Mouse (Mus musculus): ENCODE data around the gene Matn1. TPM values are rescaled to one million over a fixed set of nuclear protein-coding genes. Genes with fewer than 3 reads are reported as not detected.

The Matn1 gene
- polyA plus RNA-seq, 1 experiment: not detected

DNA sequence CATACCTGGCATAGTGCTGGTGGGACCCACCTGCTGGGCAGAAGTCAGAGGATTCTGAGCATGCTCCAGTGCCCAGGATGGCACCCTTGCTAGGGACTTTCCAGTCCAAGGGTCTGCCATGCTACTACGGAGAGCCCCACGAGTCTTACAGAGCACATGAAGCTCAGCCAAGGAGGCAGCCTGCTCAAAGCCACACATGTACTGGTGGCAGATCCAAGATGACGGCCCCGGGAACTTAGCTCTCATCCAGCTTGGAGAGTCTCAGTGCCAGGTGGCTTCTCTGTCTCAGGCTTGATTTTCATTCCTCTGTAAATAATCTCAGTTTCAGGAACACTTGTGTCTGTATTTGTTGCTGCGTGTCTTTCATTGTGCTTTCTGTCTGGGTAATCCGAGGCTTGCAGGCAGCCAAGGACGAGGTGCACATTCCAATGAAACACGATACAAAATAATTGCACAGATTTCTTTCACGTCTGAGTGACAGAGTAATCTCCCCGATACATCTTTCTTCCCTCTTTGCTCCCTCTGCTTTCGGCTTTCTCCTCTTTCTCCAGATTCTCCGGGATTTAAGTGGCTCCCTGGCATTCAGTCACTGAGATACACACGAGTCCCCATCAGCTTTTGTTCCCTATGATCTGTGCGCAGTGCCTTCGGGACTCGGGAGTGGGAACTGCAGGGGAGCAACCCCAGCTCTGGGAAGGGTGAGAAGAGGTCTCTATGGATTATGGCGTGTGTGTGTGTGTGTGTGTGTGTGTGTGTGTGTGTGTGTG, 40.4 kb downstream of the Matn1 start:
- no peak for DNase-seq (ENCODE audit: low spot score)

DNA sequence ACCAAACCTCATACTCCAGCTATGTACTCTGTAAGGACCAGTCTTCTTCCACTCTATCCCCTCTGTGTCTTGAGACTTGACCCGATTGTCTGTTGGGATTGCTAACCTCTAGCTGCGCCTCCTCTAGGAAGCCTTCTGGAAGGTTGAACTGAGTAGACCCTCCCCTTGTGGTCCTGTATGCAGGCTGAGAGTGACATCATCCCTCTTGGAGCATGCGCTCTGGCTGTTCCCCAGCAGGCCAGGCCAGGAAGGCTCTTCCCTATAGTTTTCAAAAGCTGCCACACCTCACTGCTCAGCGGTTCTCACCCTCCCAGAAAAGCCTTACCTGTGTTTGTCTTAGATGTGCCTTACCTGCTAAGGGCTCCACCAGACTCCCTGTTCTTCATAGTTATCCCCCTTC, 42.9 kb downstream of the Matn1 start:
- DNase-seq (ENCODE audit: low spot score): no peak

DNA sequence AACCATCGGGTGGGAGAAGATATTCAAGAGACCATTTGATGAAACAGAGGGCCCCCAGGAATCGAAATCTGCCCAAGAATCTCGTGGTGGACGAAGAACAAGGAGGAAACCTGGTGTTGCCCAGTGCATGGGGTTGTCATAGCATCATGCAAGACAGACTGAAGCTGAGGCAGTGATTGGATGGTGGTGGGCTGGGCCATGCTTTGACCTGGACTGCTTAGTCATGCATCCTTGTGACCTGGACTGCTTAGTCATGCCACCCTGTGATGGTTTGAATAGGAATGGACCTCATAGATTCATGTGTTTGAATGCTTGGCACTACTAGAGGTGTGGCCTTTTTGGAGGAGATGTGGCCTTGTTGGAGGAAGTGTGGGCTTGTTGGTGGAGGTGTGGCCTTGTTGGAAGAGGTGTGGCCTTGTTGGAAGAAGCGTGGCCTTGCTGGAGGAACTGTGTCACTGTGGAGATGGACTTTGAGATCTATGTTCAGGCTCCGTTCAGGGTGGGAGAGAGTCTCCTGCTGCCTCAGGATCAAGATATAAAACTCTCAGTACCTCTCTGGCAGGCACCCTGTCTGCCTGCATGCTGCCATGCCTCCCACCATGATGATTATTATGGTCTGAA, 44.1 kb downstream of the Matn1 start:
- no peak for DNase-seq (ENCODE audit: low spot score)

DNA sequence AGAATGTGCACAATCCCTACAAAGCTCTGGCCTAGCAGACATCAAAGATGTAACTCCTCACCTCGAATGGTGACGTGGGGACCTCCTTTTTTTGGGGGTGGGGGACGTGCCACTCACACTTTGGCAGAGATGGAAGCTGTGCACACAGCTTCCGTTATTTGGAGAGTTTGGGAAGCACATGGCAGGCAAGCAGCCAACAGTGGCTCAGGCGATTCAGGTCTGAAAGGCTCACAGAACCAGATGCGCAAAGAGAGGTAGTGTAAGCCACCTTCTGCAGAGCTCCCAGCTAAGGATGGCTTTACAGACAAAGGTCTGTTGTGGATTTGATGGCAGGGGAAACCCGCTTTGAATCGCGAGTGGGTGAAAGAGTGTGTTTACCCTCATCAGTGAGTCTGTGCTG, 45.0 kb downstream of the Matn1 start:
- DNase-seq (ENCODE audit: low spot score): no peak

DNA sequence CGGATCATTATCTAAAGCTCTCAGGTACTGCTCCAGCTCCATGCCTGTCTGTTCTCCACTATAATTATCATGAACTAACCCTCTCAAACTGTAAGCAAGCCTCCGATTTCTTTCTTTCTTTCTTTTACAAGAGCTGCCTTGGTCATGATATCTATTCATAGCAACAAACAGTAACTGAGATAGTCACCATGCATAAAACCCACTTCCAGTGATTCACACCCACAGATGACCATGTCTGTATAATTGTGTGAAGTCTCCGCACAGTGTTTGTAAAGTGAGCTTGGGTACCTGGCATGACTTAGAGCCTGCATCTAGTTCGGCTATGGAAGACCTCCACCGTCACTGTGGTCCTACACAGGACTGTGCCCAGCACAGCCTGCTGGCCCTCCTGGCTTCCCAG, 46.8 kb downstream of the Matn1 start:
- no peak for DNase-seq (ENCODE audit: low spot score)

DNA sequence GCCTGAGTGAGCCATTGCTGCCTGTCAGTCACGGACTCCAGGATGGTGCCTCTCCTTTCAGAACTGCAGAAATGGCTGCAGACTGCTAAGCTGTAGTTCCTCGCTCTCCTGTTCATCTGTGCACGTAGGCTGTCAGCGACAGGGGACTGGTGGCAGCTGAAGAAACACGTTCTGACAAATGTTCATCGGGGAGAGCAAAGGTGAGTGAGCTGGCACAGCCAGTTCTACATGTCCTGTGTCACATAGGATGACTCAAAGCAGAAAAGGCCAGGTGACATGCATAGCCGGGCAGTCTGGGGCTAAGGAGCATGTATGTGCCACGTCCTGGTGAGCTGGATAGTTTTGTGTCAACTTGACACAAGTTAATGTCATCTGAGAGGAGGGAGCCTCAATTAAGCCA, 50.4 kb downstream of the Matn1 start:
- DNase-seq (ENCODE audit: low spot score): peak; percentile 22

DNA sequence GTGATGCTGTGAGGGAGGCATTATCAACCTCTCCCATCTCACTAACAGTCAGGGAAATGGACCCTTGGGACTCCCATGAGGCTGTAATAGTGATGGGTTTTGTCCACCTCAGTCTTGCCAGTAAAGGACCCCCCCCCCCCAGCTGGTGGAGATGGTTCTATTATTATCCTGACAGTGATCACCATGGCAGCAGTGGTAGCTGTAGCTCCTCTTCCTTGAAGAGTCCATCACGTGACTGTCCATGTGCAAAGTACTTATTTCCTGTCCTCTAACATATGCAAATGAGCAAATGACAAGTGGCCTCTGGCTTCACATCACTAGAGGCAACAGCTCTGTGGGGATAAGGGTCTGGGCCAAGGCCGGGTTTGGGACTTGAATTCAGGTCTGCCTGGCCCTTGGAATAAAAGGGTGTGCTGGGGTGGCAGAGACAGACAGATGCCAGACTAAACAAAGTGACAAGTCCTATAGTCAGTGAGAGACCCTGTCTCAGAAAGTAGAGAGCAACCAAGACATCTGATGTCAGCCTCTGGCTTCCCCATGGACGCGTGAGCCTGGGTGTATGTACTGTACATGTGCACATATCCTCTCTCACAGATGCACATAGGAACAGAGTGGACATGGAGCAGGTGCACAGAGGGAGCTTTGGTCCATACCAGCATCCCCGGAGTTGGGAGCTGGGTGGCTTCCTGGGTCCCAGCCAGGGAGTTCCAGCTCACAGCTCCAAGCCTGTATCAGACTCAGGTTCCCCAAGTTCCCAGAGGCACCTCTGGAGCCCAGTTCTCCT, 55.8 kb downstream of the Matn1 start:
- DNase-seq (ENCODE audit: low spot score): no peak

DNA sequence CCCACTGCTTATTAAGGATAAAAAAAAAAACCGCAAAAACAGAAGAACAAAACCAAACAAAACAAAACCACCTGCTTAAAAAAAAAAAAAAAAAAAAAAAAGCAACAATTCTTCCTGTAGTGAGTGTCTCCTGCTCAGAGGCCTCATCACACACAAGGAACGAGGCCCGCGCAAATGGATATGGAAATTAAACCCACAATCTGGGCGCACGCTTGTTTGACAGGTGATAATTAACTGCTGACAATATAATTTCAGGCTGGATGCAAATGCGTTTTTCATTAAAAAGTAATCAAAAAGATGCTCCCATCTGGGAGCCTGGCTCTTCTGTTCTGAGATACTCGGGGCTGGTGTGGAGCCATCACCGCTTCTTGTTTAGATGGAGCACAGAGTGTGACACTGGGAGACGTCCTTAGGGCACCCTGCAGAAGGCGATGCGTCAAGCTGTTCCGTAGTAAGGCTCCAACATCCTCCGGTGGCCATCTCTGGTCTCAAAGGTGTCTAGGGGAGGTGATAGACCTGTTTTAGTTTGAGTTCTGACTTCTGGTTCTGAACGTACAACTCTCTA, 56.5 kb downstream of the Matn1 start:
- no peak for DNase-seq (ENCODE audit: low spot score)

Other genes starting within 250 kb of the Matn1 start
- gene Sdc3, start 151.8 kb upstream of the Matn1 start, polyA plus RNA-seq (2012; rRNA removed): 33.3 and 63.7 TPM in 2 replicates
- 50.5 and 51.9 TPM in 2 replicates for gene Laptm5, start 31.3 kb upstream of the Matn1 start, polyA plus RNA-seq (2012; rRNA removed)

Measured in urinary bladder, adult 2 months (tissue).